Mouse (Mus musculus): ENCODE data around the gene Prelp. TPM values are rescaled to one million over a fixed set of nuclear protein-coding genes. Genes with fewer than 3 reads are reported as not detected.

The Prelp gene
- polyA plus RNA-seq, 1 experiment = 38.2 TPM

GRCm38 (mm10) chr1:133961281-133962134 is 40.3 kb upstream of the Prelp start:
- WGBS = 10% methylated on average over 18 of the region's 18 CpGs
- TF ChIP-seq POLR2A (IDR thresholded peaks at IDR 0.05; ENCODE audit: low read depth, low read length) (no peak), CTCF (conservative IDR thresholded peaks at IDR 0.05; ENCODE audit: insufficient read depth, insufficient read length, low read depth, low read length) (peak; percentile 88)
- no peaks in the 10 kb centered on the region for H3K36me3 ChIP-seq (ENCODE audit: control insufficient read depth, insufficient read depth, low read length)
- peak; percentile 96 for DNase-seq
- H3K27ac ChIP-seq (ENCODE audit: insufficient read depth, low read depth, low read length) = peak overlapping the region; percentile 36
- H3K4me3 ChIP-seq (ENCODE audit: insufficient read depth, low read depth, low read length) = no peak overlapping the region
- H3K27me3 ChIP-seq (replicated peaks; ENCODE audit: control insufficient read depth, insufficient read depth, low read length) = no peaks in the 10 kb centered on the region
- H3K4me1 ChIP-seq (ENCODE audit: control insufficient read depth, insufficient read depth, low read length) = peaks cover 16% of the 10 kb centered on the region

DNA sequence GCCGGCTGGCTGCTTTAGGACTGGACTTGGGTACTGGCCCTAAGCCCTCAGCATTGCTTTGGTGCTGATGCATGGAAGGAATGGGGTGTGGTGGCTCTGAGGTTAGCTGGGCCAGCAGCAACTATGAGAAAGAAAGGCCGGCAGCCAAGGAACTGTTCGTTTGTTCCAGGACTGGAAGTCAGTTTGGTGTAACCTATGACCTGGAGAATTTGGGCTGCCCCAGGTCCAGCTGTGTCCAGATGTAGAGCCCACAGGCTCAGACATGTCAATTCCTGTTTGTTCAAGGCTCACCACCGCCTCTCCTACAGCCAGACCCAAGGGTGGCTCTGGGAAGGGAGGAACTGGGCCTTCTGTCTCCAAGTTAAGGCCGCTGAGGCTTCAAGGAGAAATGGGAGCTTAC is 38.3 kb upstream of the Prelp start:
- H3K27ac ChIP-seq (ENCODE audit: insufficient read depth, low read depth, low read length) = peak overlapping the region; percentile 50; the same call in 1 of the 2 replicates
- DNase-seq = peak; percentile 62
- whole genome bisulfite sequencing = 56% methylated on average over 5 of the region's 5 CpGs
- no peaks in the 10 kb centered on the region for H3K27me3 ChIP-seq (replicated peaks; ENCODE audit: control insufficient read depth, insufficient read depth, low read length)
- H3K4me3 ChIP-seq (ENCODE audit: insufficient read depth, low read depth, low read length) = no peak overlapping the region
- TF ChIP-seq CTCF (conservative IDR thresholded peaks at IDR 0.05; ENCODE audit: insufficient read depth, insufficient read length, low read depth, low read length) (no peak), POLR2A (IDR thresholded peaks at IDR 0.05; ENCODE audit: low read depth, low read length) (no peak)
- no peaks in the 10 kb centered on the region for H3K36me3 ChIP-seq (ENCODE audit: control insufficient read depth, insufficient read depth, low read length)
- H3K4me1 ChIP-seq (ENCODE audit: control insufficient read depth, insufficient read depth, low read length) = peaks cover 8% of the 10 kb centered on the region

DNA sequence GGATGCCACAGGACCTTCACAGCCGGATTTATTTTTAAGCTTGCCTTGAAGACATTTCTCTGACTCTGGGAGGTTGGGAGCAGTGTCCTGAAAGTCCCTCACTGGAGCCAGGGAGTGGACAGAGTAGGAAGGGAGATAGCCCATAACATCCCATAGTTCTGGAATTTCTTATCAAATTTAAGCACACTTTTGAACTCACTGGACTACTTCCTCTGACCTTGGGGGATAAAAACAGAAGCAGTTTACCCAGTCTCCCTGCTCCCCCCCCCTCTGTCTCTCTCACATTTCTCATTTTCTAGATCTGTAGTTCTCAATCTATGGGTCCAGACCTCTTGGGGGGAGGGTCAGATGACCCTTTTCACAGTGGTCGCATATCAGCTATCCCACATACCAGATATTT is 32.8 kb upstream of the Prelp start:
- DNase-seq = no peak
- Histone ChIP-seq H3K4me1 (ENCODE audit: control insufficient read depth, insufficient read depth, low read length) (no peaks in the 10 kb centered on the region), H3K27ac (ENCODE audit: insufficient read depth, low read depth, low read length) (no peak overlapping the region), H3K27me3 (replicated peaks; ENCODE audit: control insufficient read depth, insufficient read depth, low read length) (no peaks in the 10 kb centered on the region), H3K4me3 (ENCODE audit: insufficient read depth, low read depth, low read length) (no peak overlapping the region), H3K36me3 (ENCODE audit: control insufficient read depth, insufficient read depth, low read length) (no peaks in the 10 kb centered on the region)
- no peak for TF ChIP-seq CTCF (conservative IDR thresholded peaks at IDR 0.05; ENCODE audit: insufficient read depth, insufficient read length, low read depth, low read length)
- TF ChIP-seq POLR2A (IDR thresholded peaks at IDR 0.05; ENCODE audit: low read depth, low read length) = no peak
- 59% methylated on average over 2 of the region's 2 CpGs for WGBS

- WGBS = 51% methylated on average over 9 of the region's 9 CpGs
- H3K4me3 ChIP-seq (ENCODE audit: insufficient read depth, low read depth, low read length) = no peak overlapping the region
- H3K27ac ChIP-seq (ENCODE audit: insufficient read depth, low read depth, low read length) = no peak overlapping the region
- H3K4me1 ChIP-seq (ENCODE audit: control insufficient read depth, insufficient read depth, low read length) = no peaks in the 10 kb centered on the region
- H3K27me3 ChIP-seq (replicated peaks; ENCODE audit: control insufficient read depth, insufficient read depth, low read length) = no peaks in the 10 kb centered on the region
- TF ChIP-seq POLR2A (IDR thresholded peaks at IDR 0.05; ENCODE audit: low read depth, low read length) = no peak
- TF ChIP-seq CTCF (conservative IDR thresholded peaks at IDR 0.05; ENCODE audit: insufficient read depth, insufficient read length, low read depth, low read length) = no peak
- H3K36me3 ChIP-seq (ENCODE audit: control insufficient read depth, insufficient read depth, low read length) = no peaks in the 10 kb centered on the region
- DNase-seq = no peak
These were observed 32.1 kb upstream of the Prelp start for GRCm38 (mm10) chr1:133953261-133953742.

- DNase-seq = no peak
- H3K27ac ChIP-seq (ENCODE audit: insufficient read depth, low read depth, low read length) = no peak overlapping the region
- no peaks in the 10 kb centered on the region for H3K4me1 ChIP-seq (ENCODE audit: control insufficient read depth, insufficient read depth, low read length)
- H3K27me3 ChIP-seq (replicated peaks; ENCODE audit: control insufficient read depth, insufficient read depth, low read length) = no peaks in the 10 kb centered on the region
- TF ChIP-seq CTCF (conservative IDR thresholded peaks at IDR 0.05; ENCODE audit: insufficient read depth, insufficient read length, low read depth, low read length) (no peak), POLR2A (IDR thresholded peaks at IDR 0.05; ENCODE audit: low read depth, low read length) (no peak)
- no peaks in the 10 kb centered on the region for H3K36me3 ChIP-seq (ENCODE audit: control insufficient read depth, insufficient read depth, low read length)
- 68% methylated on average over 6 of the region's 6 CpGs for WGBS
- H3K4me3 ChIP-seq (ENCODE audit: insufficient read depth, low read depth, low read length) = no peak overlapping the region
These were observed 30.4 kb upstream of the Prelp start for GRCm38 (mm10) chr1:133951598-133951997.

- WGBS = 61% methylated on average over 7 of the region's 7 CpGs
- no peak overlapping the region for H3K4me3 ChIP-seq (ENCODE audit: insufficient read depth, low read depth, low read length)
- no peak overlapping the region for H3K27ac ChIP-seq (ENCODE audit: insufficient read depth, low read depth, low read length)
- TF ChIP-seq CTCF (conservative IDR thresholded peaks at IDR 0.05; ENCODE audit: insufficient read depth, insufficient read length, low read depth, low read length) (no peak), POLR2A (IDR thresholded peaks at IDR 0.05; ENCODE audit: low read depth, low read length) (no peak)
- no peak for DNase-seq
- H3K4me1 ChIP-seq (ENCODE audit: control insufficient read depth, insufficient read depth, low read length) = no peaks in the 10 kb centered on the region
- H3K36me3 ChIP-seq (ENCODE audit: control insufficient read depth, insufficient read depth, low read length) = no peaks in the 10 kb centered on the region
- H3K27me3 ChIP-seq (replicated peaks; ENCODE audit: control insufficient read depth, insufficient read depth, low read length) = no peaks in the 10 kb centered on the region
These were observed 29.0 kb upstream of the Prelp start for GRCm38 (mm10) chr1:133950061-133950782.

- H3K4me3 ChIP-seq (ENCODE audit: insufficient read depth, low read depth, low read length) = no peak overlapping the region
- 95% methylated on average over 3 of the region's 3 CpGs for WGBS
- H3K36me3 ChIP-seq (ENCODE audit: control insufficient read depth, insufficient read depth, low read length) = no peaks in the 10 kb centered on the region
- H3K4me1 ChIP-seq (ENCODE audit: control insufficient read depth, insufficient read depth, low read length) = no peaks in the 10 kb centered on the region
- H3K27me3 ChIP-seq (replicated peaks; ENCODE audit: control insufficient read depth, insufficient read depth, low read length) = no peaks in the 10 kb centered on the region
- H3K27ac ChIP-seq (ENCODE audit: insufficient read depth, low read depth, low read length) = no peak overlapping the region
- DNase-seq = no peak
- TF ChIP-seq CTCF (conservative IDR thresholded peaks at IDR 0.05; ENCODE audit: insufficient read depth, insufficient read length, low read depth, low read length) (no peak), POLR2A (IDR thresholded peaks at IDR 0.05; ENCODE audit: low read depth, low read length) (no peak)
These were observed 23.9 kb upstream of the Prelp start for GRCm38 (mm10) chr1:133945106-133945505.

Data from kidney, adult 2 months (tissue).